Mouse (Mus musculus): Measurements from ENCODE around the gene Sez6l.
"Not testable (repeated sequence)": the region's sequence is repeated elsewhere in the genome, so short reads cannot be mapped to it uniquely, and the experiment has no call there.

Gene Sez6l

DNA sequence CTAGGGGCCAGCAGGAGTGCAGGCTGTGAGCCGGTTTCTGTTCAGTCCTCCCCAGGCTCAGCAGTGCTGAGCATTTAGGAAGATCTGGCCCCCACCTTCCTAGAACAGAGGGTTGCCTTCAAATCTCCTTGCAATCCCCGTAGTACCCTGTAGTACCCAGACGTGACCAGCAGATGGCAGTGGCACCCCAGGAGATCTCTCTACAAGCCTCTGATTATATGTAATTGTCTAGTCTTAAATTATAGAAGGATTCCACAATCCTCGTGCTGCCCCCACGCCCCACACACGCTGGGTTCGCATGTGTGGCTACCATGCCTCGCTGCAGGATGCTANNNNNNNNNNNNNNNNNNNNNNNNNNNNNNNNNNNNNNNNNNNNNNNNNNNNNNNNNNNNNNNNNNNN, 144.0 kb downstream of the Sez6l start:
- peak; percentile 85 for DNase-seq (ENCODE audit: extremely low spot score, low spot score)

DNA sequence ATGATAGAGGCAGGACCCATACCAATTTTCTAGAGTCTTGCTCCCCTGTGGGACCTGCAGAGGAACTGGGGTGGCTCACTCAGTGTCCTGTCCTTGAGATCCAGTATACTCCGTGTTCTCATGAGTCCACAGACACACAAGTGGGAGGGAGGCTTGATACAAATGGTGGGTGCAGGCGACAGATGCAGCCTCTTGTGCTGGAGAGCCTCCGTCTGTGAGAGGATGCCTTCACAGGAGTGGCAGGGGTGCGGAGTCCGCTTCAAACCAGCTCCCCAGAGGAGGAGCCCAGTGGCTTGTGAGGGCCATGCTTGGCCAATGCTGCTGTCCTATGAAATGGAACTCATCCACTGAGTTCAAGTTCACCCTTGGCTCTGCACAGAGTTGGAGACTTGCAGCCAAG, 145.0 kb downstream of the Sez6l start:
- DNase-seq (ENCODE audit: extremely low spot score, low spot score): no peak

DNA sequence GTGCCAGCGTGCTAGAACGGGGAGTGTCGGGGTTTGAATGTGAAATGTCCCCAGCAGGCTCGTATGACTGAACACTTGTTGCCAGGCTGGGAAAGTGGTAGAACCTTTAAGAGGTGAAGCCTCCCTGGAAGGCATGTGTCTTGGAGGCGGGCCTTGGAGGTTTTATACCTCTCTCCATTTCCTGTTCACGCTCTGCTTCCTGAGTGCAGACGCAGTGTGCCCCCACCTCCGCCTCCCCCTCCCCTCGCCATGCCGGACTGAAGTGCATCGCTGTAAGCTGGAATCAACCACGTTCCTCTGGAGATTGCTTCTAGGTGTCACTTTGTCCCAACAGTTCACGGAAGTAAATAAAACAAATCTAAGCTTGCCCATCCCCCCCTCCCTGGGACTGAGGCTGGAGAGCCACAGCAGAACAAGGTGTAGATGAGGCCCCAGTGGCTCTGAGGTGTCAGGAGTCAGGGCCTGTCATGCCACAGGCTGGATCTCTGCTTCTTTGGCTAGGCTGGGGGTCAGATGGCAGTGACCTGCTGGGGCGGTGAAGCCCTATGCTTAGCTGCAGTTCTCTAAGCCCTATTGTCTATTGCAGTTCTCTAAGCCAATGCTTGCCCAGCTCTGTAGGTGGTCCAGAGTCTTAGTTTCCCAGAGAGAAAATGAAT, 145.7 kb downstream of the Sez6l start:
- DNase-seq (ENCODE audit: extremely low spot score, low spot score): no peak

DNA sequence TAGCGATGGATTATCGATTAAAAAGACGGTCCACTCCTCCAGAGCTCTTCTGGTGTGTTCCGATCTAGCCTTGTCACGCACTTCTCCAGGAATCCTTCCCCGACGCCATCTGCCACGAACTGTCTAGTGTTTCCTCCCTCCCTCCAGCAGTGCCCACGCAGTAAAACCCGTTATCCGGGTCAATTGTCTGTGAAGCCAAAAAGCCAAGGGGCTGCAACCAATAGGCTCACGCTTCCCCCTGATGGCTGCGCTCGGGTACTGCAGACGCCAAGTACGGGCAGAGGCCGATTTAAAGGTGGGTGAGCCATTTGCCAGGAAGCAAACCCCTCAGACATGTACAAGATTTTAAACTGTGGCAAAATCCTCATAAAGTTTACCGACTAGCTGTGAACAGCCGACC, 148.0 kb downstream of the Sez6l start:
- DNase-seq (ENCODE audit: extremely low spot score, low spot score): peak; percentile 74

DNA sequence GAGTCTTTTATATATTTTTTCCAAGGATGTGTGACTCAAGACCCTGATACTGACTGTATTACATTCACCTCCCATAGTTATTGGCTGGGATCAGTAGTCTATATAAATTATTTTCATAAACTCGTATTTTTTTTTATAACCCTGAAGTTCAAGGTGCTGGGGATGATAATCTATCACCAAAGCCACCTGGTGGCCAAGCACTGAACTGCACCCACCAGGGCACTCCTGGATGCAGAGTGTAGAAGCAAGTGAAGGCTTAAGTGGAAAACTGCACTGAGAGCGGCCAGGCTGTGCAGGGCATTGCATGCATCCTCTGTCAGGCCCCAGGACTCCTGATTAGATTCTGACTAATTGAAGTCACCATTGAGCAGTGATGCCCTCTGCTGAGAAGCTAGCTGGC, 149.7 kb downstream of the Sez6l start:
- DNase-seq (ENCODE audit: extremely low spot score, low spot score): peak; percentile 76

DNA sequence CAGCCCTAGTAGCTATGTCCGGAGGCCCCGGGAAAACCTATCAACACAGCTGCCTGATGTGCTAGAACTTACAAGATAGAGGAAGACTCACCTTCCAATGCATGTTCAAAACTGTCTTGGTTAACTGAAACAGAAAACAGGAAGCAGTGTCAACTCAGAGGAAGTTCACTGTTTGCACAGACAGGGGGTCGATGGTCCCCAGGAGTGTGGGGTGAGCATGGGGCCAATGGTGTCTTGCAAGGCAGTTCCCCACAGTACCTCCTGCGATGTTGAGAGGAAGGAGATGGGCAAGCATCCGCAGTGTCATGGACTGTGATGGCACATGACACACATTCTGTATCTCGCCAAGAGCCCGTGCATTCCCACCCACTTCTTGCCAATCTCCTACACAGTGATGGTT, 150.3 kb downstream of the Sez6l start:
- no peak for DNase-seq (ENCODE audit: extremely low spot score, low spot score)

DNA sequence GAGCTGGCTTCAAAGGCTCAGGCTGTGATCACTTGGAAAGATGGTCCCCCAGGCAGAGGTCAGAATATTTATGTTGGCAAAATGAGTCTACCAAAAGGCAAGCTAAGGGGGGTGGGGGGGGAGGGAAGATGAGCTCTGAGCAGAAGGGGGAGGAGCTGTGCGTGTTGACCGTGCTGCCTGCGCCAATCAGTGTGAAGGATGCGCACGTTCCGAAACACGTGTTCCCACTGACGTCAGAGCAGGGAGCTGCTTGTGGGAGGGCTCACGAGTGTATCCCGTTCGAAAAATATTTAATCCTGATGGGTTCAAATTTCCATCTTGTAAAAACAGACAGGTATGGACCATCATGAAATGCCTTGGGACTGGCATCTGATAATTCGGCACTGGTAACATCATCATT, 157.4 kb downstream of the Sez6l start:
- DNase-seq (ENCODE audit: extremely low spot score, low spot score): peak; percentile 33

DNA sequence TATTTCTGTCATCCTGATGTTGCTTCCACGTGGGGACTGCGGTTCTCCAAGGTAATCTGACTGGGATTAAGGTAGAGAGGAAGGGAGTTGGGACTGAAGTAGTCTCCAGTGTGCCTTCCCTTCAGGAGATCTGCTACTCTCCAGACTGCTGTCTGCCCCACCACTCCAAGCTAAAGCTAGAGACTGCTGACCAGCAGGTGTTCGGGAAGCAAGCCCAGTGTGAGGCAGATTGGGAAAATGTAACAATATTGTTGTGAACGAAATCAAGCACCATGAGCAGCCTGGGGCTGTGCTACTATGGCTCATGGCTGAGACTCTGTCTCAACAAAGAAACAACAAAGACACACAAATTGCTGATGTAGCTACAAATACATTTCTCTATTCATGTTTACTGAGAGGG, 159.0 kb downstream of the Sez6l start:
- no peak for DNase-seq (ENCODE audit: extremely low spot score, low spot score)

DNA sequence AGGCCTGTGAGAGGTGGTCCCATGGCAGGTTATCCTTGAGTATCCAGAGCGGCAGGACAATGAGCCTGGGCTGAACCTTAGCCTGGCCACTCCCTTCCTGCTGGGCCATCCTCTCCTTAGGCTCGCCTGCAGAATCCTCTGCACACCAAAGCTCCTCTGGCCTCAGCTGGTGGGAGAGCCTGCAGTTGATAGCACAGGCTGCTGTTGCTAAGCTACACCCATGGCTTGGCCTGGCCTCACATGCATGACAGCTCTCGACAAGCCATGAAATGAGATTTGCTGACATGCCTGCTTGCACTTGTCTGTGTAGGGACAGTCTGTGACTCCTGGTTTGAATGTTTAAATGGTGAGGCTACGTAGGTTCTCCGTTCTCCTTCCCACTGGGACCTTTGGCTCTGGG, 160.3 kb downstream of the Sez6l start:
- DNase-seq (ENCODE audit: extremely low spot score, low spot score): no peak

DNA sequence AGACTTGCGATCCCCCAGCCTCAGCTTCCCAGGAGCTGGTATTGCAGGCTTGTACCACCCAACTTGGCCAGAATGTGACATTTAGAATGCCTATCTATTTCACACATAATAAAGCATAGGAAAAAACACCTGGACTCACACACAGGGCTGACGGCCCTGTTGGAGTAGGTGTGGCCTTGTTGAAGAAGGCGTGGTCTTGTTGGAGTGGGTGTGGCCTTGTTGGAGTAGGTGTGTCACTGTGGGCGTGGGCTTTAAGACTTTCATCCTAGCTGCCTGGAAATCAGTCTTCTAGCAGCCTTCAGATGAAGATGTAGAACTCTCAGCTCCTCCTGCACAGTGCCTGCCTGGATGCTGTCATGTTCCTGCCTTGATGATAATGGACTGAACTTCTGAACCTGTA, 164.2 kb downstream of the Sez6l start:
- not testable (repeated sequence) for DNase-seq (ENCODE audit: extremely low spot score, low spot score)

DNA sequence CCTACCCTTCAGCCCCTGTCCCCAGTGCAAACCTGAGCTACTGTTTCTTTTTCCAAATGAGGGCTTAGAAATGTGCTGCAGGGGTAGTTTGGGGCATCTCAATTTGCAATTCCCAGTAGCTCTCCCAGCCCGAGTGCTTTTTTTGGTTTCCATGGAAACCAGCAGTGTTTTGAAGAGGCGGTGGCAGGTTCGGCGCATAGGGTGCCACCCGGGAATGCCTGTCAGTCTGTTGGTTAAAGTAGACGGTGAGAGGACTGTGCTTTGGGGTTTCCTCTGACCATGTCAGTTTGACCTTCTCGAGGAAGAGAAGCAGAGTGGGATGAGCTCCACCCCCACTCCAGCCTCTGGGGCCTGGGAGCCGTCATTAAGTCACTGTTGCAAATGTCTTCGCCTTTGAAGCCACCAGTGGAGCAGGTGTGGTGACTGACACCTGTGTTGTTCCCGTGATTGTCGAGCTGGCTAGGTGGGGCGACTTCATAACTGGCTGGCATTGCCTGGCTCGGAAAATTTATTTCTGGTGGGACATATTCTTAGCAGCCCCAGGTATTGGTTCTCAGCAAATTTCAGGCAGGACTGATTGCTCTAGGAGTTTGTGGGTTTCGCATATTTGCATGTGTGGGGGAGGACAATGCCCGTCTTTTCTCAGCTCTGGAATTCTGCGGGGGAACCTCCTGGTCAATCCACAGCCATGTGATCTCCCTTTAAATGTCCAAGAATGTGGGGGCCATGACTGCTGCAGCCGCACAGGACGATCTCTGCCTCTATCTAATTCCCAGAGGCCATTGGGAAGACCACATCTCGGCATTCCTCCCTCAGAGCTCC, 165.3 kb downstream of the Sez6l start:
- DNase-seq (ENCODE audit: extremely low spot score, low spot score): peak; percentile 51

DNA sequence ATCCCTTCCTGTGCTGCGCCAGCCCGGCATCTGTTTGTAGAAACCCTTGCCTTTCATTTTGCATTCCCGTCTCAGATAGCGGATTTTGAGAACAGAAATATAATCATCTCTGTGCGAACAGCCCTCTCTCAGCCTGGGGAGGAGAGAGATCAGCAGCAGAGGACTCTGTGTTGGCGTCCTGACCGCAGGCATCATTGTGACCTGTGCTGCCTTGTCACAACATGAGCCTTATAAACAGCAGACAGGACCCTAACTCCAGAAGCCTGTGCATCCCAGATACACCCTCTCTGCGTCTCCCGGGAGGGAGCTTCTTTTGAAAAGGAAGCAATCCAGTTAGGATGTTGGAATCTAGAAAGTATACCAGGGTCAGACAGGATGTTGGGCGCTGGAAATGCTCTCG, 165.9 kb downstream of the Sez6l start:
- DNase-seq (ENCODE audit: extremely low spot score, low spot score): no peak

DNA sequence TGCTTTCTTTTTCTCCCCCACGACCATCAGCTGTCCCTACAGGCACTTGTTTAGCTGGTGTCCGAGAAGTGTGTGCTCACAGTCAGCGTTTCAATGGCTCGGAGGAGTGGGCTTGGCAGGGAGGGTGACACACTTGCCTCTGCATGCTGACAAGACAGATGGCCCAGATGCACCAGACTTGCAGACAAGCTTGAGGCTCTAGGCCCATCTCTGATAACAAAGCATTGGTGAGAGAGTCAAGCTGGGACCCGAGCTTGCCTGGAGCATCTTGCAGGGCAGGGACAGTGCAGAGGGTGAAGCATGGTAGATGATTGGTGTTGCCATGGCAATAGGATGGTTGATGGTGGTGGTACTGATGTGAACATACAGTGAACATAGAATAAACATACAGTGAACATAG, 167.7 kb downstream of the Sez6l start:
- no peak for DNase-seq (ENCODE audit: extremely low spot score, low spot score)

DNA sequence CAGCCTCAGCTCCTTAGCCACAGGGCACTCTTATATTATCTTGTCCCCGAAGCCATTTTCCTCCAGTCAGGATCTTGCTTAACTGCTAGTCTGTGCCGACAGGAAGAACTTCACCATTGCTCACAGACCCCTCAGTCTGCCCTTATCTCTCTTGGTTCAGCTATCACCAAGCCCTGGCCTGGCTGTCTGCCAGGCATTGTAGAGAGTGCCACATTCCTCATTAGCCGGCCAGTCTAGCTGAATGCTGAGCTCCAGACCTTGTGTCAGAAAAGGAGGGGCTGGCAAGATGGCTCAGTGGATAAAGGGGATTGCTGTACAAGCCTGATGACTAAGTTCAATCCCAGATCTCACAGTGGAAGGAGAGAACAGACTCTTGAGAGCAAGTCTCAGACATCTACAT, 171.0 kb downstream of the Sez6l start:
- no peak for DNase-seq (ENCODE audit: extremely low spot score, low spot score)

DNA sequence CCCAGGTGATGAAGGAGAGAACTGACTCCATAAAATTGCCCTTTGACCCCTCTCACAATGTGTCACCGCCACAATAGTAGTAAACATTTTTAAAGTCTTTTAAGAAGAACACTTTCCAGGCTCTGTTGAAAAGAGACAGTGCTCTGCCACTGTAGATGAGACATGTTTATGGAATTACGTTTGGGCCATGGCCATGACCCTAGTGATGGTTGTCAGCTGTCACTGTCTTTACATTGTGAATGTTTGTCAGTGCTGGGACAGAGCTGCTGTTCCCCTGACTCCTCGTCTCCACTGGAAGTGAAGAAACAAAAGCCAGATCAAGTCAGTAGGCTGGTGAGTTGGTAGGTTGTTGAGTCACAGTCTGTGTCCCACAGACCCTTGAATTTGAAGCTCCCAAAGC, 174.5 kb downstream of the Sez6l start:
- DNase-seq (ENCODE audit: extremely low spot score, low spot score): no peak

DNA sequence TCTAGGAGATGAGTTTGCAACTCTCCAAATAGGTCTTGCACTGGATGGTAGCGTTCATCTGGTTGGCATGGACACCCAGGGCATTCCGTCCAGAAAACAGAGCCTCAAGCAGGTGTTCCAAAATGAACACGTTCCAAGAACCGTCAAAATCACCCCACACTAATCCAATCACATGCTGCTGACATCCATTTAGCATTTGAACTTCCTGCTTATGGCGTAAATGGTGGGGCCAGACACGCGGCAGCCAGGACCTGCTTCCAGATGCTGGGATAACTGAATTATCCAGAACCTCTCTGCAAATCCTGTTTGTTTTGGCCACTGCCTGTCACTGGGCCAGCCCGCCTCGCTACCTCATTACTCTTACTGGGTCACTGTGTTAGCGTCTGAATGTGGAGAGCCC, 177.7 kb downstream of the Sez6l start:
- no peak for DNase-seq (ENCODE audit: extremely low spot score, low spot score)

DNA sequence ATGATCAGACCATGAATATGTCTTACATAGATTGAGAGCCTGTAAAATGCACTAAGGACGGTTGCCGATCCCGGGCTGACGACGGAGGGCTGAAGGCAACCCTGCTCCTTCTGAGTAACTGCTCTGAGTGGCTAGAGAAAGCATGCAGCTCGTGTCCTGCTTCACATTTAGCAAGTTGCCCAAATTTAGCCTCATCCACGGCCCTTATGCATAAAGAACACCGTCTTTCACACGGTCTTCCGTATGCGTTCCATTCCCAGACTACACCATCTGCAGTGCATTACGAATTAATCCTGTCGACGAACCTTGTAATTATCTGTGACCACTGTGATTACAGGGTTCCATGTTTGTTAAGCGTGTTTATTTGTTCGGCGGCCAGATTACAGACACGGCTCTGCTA, 180.9 kb downstream of the Sez6l start:
- no peak for DNase-seq (ENCODE audit: extremely low spot score, low spot score)

DNA sequence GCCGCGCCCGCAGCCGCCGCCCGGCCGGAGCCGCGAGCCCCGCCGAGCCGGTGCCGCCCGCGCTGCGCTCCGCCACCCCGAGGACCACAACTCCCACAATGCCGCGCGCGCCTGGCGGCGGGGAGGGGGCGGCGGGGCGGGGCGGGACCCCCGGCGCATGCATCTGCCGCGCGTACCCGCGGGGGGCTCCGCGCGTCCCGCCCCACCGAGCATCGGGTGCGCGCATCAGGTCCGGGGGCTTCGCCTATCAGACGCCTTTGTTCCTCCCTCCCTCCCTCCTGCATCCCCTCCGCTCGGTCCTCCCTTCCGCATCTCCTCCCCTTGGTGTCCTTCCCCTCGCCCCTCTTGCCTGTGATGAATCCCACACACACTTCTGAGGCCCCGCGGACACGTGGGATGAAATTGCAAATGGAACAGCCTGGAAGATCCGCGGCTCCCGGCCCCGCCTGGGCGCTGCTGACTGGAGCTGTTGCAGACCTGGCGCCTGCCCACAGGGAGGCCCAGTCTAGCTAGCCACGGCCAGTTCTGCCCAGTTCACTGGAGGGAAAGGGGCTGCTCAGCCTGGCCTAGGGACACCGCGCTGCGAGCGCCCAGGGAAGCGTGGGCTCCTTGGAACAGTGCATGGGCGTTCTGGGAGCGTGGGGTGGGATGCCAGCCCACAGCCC, 182.1 kb downstream of the Sez6l start, which contains the start of gene Asphd2:
TSS of gene Asphd2 (minus strand) at position 88 of the 665 bp plus-strand sequence.
- peak; percentile 88 for DNase-seq (ENCODE audit: extremely low spot score, low spot score)

DNA sequence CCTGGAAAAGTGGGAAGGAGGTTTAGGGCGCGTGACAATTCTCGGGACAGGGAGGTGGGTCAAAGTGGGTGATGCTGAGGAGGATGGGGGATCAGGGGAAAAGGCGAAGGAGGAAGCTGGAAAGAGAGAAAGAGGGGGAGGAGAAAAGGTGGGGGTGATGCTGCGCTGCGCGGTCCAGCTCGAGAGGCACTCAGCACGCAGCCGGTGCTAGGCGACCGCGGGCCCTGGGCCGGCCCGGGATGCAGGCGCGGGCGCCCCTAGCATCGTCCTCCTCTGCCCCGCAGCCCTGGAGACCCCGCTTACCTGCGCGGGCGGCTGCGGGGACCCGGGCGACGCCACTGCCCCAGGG, 182.6 kb downstream of the Sez6l start:
- no peak for DNase-seq (ENCODE audit: extremely low spot score, low spot score)

DNA sequence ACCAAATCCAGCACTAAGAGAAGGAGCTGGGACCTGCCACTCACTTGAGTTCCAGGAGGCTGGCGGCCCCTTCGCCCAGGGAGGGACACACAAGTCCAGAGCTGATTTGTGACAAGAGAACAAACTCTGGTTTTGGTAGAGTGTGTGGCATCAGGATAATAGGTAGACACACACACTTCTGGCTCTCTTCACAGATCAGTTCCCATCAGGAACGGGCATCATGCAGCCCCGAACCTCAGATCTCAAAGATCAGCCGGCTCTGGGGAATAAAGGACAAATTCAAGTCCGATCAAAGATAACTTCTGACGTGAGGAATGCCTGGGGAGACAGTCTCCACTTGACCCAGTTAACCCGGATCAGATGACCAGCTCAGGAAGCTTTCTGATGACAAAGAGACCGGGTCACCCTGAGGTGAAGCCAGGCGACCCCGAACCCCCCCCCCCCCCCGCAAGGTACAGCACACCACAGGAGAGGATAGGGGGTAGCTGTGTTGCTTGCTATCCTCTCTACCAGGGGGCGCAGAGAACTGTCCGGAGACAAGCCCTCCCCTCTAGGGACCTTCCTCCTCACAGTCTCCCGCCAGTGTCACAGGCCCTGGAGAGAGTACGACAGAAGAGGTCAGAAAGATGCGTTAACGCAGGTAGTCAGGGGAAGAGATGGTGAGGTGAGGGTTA, 183.1 kb downstream of the Sez6l start:
- peak; percentile 27 for DNase-seq (ENCODE audit: extremely low spot score, low spot score)

DNA sequence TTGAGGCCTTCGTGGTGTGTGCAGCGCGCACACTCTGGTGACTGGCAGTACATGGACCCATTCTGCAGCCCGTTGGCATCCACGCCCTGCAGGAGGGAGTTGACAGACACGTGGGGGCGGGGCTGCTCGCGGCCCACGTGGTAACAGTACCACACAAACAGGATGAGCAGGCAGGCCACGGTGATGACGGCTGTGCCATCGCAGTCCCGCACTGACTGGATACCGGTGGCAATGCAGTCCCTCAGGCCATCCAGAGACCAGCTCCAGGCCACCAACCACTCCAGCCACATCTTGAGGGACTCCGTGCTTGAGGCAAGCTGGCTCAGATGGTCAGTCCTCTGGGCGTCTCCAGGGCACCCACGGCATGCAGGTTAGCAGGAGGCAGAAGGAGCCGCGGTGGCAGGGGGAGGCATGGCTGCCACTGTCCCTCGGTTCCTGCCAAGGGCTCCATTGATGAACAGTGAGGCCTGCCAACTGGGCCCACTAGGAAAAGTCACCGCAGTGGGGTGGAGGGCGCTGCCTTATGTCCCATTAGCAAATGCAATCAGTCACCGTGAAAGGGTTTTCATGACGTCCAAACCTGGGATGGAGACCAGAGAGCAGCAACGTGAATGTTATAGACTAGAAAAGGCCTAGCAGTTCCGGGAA, 185.2 kb downstream of the Sez6l start:
- no peak for DNase-seq (ENCODE audit: extremely low spot score, low spot score)

DNA sequence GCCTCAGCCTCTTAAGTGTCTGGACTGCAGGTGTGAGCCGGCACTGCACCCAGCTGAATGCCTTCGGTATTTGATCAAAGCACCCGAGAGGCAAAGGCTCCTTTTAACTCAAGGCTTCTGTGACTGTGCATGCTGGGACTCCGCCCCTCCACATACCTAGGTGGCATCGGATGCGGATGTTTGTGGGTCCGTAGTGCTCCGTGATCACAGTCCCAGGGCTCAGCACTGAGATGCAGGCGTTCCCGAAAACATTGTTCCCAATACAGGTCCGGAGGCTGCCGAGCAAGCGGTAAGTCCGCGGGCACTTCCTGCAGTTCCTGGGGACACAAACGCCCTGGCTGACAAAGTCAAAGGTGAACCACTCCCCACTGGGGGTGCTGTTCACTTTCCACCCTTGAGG, 186.0 kb downstream of the Sez6l start:
- DNase-seq (ENCODE audit: extremely low spot score, low spot score): no peak
